Mouse (Mus musculus) erythroid progenitor cell, adult 5-6 weeks (primary cell): ENCODE results near the gene Tmie. TPM values are rescaled to one million over a fixed set of nuclear protein-coding genes. Genes with fewer than 3 reads are reported as not detected.

Experiments used
- ATAC-seq: replicated peaks from 2 replicates; pipeline ENCODE4 v1.8.0; 2016; ENCODE audit warnings: moderate number of reproducible peaks, mild to moderate bottlenecking, moderate TSS enrichment, inconsistent platforms; ENCODE audit not compliant: poor library complexity, low FRiP score, severe bottlenecking
- total RNA-seq, 2 experiments: library from RNA; stranded (forward) in 1 of 2; stranded (reverse) in 1 of 2; fragments of 150-400 nt in 1 of 2; fragments of 186-747, 209-891 nt in 1 of 2; gene quantifications; 2 replicates each; pipeline versions ENCODE4 v1.2.3 to v1.2.4; 2015 to 2017; ENCODE audit warnings: low replicate concordance in 2 of 2

Gene Tmie
- total RNA-seq, 2 experiments from 2014 or later, result not detected

GRCm38 (mm10) chr9:110891077-110891828 lies 11.3 kb upstream of the Tmie start:
- no peak for ATAC-seq

DNA sequence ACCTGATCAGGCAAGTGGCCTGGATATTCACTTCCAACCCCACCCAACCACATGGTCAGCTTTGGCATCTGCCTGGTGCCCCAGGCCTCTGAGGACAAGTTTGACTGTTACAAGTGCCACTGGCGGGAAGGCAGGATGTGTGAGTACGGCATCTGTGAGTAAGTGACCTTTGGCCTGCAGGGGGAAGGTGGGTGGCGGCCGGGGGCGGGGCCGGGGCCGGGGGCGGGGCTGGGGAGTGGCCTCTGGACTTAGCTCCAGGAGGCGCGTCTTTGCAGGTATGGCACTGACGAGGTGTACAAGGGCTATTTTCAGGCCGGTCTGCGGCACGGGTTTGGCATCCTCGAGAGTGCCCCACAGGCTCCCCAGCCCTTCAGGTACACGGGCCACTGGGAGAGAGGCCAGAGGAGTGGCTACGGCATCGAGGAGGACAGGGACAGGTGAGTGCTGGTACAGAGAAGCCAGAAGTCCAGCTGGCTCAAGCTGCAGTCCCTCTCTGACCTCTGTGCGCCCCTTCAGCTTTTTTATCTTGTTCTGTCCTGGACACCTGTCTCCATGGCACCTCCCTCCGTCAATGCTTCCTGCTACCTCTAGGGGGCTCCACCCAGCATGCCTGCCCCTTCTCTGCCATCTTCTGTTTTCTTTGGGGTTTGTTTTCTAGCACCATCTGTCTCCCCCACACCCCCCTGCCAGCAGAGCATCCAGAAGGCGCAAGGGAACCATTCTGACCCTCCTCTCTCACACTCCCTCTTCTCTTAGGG lies 10.3 kb upstream of the Tmie start:
- ATAC-seq, result no peak

GRCm38 (mm10) chr9:110888935-110889334 lies 9.0 kb upstream of the Tmie start:
- ATAC-seq, result no peak

- ATAC-seq, result no peak
Measured at GRCm38 (mm10) chr9:110887388-110888303, 7.7 kb upstream of the Tmie start.

DNA sequence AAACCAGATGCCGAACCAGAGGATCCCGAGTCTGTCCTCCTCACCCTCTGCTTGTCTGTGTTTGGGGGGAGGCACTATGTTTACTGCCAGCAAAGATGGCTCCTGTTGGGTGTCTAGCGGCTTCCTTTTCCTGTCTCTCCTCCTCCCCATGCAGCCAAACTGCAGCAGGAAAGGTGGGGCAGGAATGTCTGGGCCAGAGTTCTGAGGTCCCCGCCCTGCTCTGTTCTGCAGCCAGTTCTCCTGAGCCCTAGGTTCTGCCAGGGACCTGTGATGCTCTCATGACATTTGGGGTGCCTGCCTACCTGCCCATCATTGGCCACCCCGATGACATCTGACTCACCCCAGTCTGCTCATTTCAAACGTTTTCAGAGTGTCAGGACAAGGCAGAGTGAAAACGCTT lies 2.0 kb upstream of the Tmie start:
- ATAC-seq, result no peak

DNA sequence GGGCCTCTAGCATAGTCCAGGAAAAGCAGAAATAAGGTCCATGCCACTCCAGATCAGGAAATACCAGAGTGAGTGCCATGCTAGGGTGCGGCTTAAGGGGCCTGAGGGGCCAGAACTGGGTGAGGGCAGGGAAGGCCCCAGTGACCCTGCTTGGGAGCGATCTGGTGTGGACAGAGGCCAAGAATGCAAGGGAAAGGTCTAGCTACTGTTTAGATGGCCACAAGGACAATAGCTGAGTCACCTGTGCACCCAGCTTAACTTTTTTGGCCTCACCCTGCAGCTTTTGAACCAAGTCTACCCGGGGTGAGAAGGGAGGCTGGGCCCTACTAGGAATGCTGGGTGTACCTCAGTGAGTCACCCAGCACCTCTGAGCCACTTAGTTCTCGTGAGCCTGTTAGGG lies 859 bp upstream of the Tmie start:
- ATAC-seq, result no peak

DNA sequence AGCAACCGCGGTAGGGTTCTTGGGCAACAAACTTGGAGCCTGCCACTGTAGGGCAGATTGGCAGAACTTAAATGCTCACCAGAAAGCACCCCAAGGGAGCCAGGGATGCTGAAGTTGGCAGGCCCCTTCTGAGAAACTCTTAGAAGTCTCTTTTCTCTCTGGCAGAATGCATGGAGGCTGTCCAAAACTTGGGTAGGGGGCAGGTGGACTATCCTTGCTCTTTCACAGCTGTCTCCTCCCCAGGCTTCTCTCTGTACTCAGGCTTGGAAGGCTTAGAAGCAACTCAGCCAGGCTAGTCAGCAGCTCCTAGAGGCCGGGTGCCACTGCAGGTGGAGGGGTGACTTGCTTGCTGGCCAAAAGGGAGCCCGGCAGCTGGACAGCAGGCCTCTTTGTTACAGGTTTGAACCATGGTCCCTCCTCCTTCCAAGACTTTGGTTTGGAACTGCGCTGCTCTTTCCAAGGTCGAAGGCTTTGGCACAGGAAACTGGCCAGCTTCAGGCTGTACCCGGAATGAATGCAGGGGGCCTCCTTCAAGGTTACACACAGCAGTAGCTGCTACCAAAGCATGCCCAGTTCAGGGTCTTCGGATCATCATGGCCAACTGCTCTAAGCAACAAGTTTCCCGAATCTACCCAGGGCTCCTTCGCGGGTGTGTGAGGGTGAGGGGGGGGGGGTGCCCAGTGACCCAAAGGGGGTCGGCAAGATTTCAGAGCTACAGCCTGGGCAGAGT lies 557 bp downstream of the Tmie start, which contains the start of gene Als2cl:
Als2cl (plus strand) TSS at position 680 of the 730 bp plus-strand sequence.
- ATAC-seq, result no peak

- no peak for ATAC-seq
Measured at GRCm38 (mm10) chr9:110877888-110878287, 2.0 kb downstream of the Tmie start.

- ATAC-seq, result no peak
Measured at GRCm38 (mm10) chr9:110877353-110877752, 2.6 kb downstream of the Tmie start.

DNA sequence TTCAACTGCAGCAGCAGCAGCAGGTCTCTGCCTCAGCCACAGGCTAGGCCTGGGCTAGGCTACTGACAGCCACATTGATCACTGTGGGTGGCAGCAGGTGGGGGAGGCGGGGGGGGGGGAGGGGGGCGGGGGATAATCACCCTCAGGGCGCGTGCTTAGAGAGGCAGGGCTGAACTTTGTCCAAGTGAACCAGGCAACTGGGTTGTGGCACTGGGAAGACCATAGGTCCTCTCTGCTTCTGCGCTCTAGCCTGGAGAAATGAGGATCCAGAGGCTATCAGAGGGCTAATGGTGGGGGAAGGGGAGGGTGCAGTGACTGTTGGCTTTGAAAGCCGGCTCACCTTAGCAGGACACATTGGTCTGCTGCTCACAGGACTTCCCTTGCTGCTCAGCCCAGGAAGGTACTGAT lies 4.6 kb downstream of the Tmie start:
- ATAC-seq, result no peak

DNA sequence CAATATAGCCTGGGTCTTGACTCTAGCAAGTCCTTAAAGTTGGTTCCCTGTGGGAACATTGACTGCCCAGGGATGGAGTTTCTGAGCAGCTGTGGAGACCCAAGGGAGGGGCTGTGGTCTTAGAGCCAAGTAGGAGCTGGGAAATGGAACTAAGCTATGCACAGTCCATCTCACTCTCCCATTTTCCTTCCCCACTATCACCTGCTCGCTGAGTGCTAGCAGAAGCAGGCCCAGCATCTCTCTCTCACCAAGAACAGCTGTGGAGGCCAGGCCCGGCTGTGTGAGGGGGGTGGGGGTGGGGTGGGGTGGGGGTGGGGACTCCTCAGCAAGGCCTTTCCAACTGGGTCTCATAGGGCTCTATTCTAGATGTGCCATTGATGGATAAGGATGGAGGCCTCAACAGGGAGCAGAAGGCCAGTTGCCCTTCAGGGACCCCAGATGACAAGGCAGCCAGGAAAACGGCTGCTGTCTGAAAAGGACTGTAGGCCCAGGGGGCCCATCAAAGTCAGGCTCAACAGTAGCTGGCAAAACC lies 5.2 kb downstream of the Tmie start:
- no peak for ATAC-seq

GRCm38 (mm10) chr9:110873681-110874659 lies 5.9 kb downstream of the Tmie start:
- ATAC-seq, result no peak

GRCm38 (mm10) chr9:110871030-110871429 lies 8.9 kb downstream of the Tmie start:
- ATAC-seq, result no peak

GRCm38 (mm10) chr9:110858967-110859596 lies 20.8 kb downstream of the Tmie start:
- no peak for ATAC-seq

- ATAC-seq, result no peak; the same call in 1 of the 2 replicates
Measured at GRCm38 (mm10) chr9:110858523-110858922, 21.4 kb downstream of the Tmie start.

GRCm38 (mm10) chr9:110857781-110858472 lies 22.0 kb downstream of the Tmie start, which contains the start of gene Prss50:
Prss50 (plus strand) TSS chr9:110857967.
- ATAC-seq, result 0 out of 2 replicates have a peak, but pooled peaks have one; percentile 53

GRCm38 (mm10) chr9:110856920-110857319 lies 23.0 kb downstream of the Tmie start:
- no peak for ATAC-seq
